Mouse (Mus musculus) liver, embryonic 11.5 days (tissue): ENCODE results near the gene Isyna1. TPM values are rescaled to one million over a fixed set of nuclear protein-coding genes. Genes with fewer than 3 reads are reported as not detected.

Source experiments
- ATAC-seq: fragments of 200-750 bp; cut with Nextera tagmentation; replicated peaks from 2 replicates; pipeline ENCODE4 v1.8.0; 2017; ENCODE audit warnings: moderate number of reproducible peaks, mild to moderate bottlenecking, moderate TSS enrichment, moderate library complexity; ENCODE audit not compliant: low FRiP score
- DNase-seq: peaks from one replicate; pipeline ENCODE4 v3.0.0-alpha.2; 2017; ENCODE audit warnings: low spot score
- H3K27ac ChIP-seq: fragments of 300-500 bp; sonication (generic); 2 replicates; pipeline ENCODE4 v1.5.1; 2014; ENCODE audit warnings: mild to moderate bottlenecking, low read depth, low read length, control low read depth
- H3K27me3 ChIP-seq: fragments of 300-500 bp; sonication (generic); replicated peaks from 2 replicates; pipeline ENCODE4 v1.6.1; 2014; ENCODE audit warnings: low read length, mixed read lengths; ENCODE audit not compliant: control insufficient read depth, insufficient read depth
- H3K36me3 ChIP-seq: fragments of 300-500 bp; sonication (generic); 2 replicates; pipeline ENCODE4 v1.6.1; 2014; ENCODE audit warnings: mild to moderate bottlenecking, low read length, moderate library complexity, mixed read lengths; ENCODE audit not compliant: control insufficient read depth, insufficient read depth
- H3K4me1 ChIP-seq: fragments of 300-500 bp; sonication (generic); replicated peaks from 2 replicates; pipeline ENCODE4 v1.6.1; 2014; ENCODE audit warnings: low read length, mixed read lengths; ENCODE audit not compliant: control insufficient read depth, insufficient read depth
- H3K4me2 ChIP-seq: fragments of 300-500 bp; sonication (generic); 2 replicates; pipeline ENCODE4 v1.6.1; 2014; ENCODE audit warnings: mild to moderate bottlenecking, control low read depth, moderate library complexity
- H3K4me3 ChIP-seq: fragments of 300-500 bp; sonication (generic); 2 replicates; pipeline ENCODE4 v1.5.1; 2014; ENCODE audit warnings: low read depth, low read length, control low read depth
- H3K9ac ChIP-seq: fragments of 300-500 bp; sonication (generic); 2 replicates; pipeline ENCODE4 v1.6.1; 2014; ENCODE audit warnings: low read depth, low read length, control low read depth
- H3K9me3 ChIP-seq: fragments of 300-500 bp; sonication (generic); 2 replicates; pipeline ENCODE4 v1.6.1; 2016; ENCODE audit warnings: low read length, inconsistent platforms, mixed read lengths; ENCODE audit not compliant: control insufficient read depth
- WGBS: fragments of 180-500 bp; shearing (Covaris S2); extraction: QIAGEN DNeasy Blood & Tissue Kit; methylation state at CpG from one replicate; pipeline ENCODE4 v1.1.7; 2014; 5-methylcytosine and 5-hydroxymethylcytosine counted together
- polyA plus RNA-seq: library from polyadenylated mRNA; unstranded; fragments of >200 nt; fragmentation: Nextera tagmentation; extraction: Ambion mirVana; gene quantifications from 2 replicates; pipeline ENCODE4 v1.2.1, GENCODE M21; 2014

Gene Isyna1
- polyA plus RNA-seq, 1 experiment from 2014 or later, result 177 TPM

GRCm38 (mm10) chr8:70616645-70617044 lies 22.5 kb downstream of the Isyna1 start:
- 0 out of 2 replicates have a peak overlapping the region, but pooled peaks have one; percentile 10 for H3K9ac ChIP-seq
- ATAC-seq, result no peak
- peak overlapping the region; percentile 16 for H3K4me2 ChIP-seq
- no peak overlapping the region for H3K4me3 ChIP-seq
- H3K9me3 ChIP-seq, result no peaks in the 10 kb centered on the region
- peaks cover 55% of the 10 kb centered on the region for H3K4me1 ChIP-seq
- 0 out of 2 replicates have a peak overlapping the region, but pooled peaks have one; percentile 4 for H3K27ac ChIP-seq
- H3K27me3 ChIP-seq, result no peaks in the 10 kb centered on the region
- no peaks in the 10 kb centered on the region for H3K36me3 ChIP-seq
- no peak for DNase-seq
- WGBS, result 42% methylated on average over 11 of the region's 11 CpGs

GRCm38 (mm10) chr8:70617985-70618384 lies 23.8 kb downstream of the Isyna1 start:
- DNase-seq, result no peak
- H3K36me3 ChIP-seq, result no peaks in the 10 kb centered on the region
- H3K4me3 ChIP-seq, result peak overlapping the region; percentile 24
- 41% methylated on average over 11 of the region's 11 CpGs for WGBS
- H3K27ac ChIP-seq, result peak overlapping the region; percentile 93
- no peaks in the 10 kb centered on the region for H3K27me3 ChIP-seq
- H3K9me3 ChIP-seq, result no peaks in the 10 kb centered on the region
- peak; percentile 27; the same call in 1 of the 2 replicates for ATAC-seq
- H3K4me2 ChIP-seq, result peak overlapping the region; percentile 58
- H3K9ac ChIP-seq, result peak overlapping the region; percentile 64
- peaks cover 58% of the 10 kb centered on the region for H3K4me1 ChIP-seq

- Histone ChIP-seq H3K27ac (peak overlapping the region; percentile 93), H3K9ac (peak overlapping the region; percentile 64), H3K9me3 (no peaks in the 10 kb centered on the region), H3K4me2 (peak overlapping the region; percentile 58), H3K27me3 (no peaks in the 10 kb centered on the region), H3K4me3 (peak overlapping the region; percentile 24), H3K36me3 (no peaks in the 10 kb centered on the region), H3K4me1 (peaks cover 61% of the 10 kb centered on the region)
- WGBS, result 15% methylated on average over 9 of the region's 9 CpGs
- peak; percentile 88 for DNase-seq
- peak; percentile 87 for ATAC-seq
Measured at GRCm38 (mm10) chr8:70618888-70619334, 24.7 kb downstream of the Isyna1 start.

GRCm38 (mm10) chr8:70622220-70622619 lies 28.0 kb downstream of the Isyna1 start:
- H3K4me3 ChIP-seq, result no peak overlapping the region

GRCm38 (mm10) chr8:70625104-70625503 lies 30.9 kb downstream of the Isyna1 start:
- DNase-seq, result no peak
- H3K4me2 ChIP-seq, result no peak overlapping the region
- WGBS, result 29% methylated on average over 5 of the region's 5 CpGs
- H3K4me1 ChIP-seq, result peaks cover 33% of the 10 kb centered on the region
- no peak for ATAC-seq
- H3K27ac ChIP-seq, result no peak overlapping the region
- H3K4me3 ChIP-seq, result no peak overlapping the region
- H3K9ac ChIP-seq, result no peak overlapping the region
- no peaks in the 10 kb centered on the region for H3K36me3 ChIP-seq
- no peaks in the 10 kb centered on the region for H3K9me3 ChIP-seq
- no peaks in the 10 kb centered on the region for H3K27me3 ChIP-seq

More at GRCm38 (mm10) chr8:70622220-70622619, 28.0 kb downstream of the Isyna1 start:
- 31% methylated on average over 3 of the region's 3 CpGs for WGBS
- no peaks in the 10 kb centered on the region for H3K36me3 ChIP-seq
- no peaks in the 10 kb centered on the region for H3K27me3 ChIP-seq
- ATAC-seq (peak; percentile 73), DNase-seq (no peak)
- peaks cover 50% of the 10 kb centered on the region for H3K4me1 ChIP-seq
- peak overlapping the region; percentile 88 for H3K27ac ChIP-seq
- H3K4me2 ChIP-seq, result peak overlapping the region; percentile 52
- H3K9me3 ChIP-seq, result no peaks in the 10 kb centered on the region
- H3K9ac ChIP-seq, result no peak overlapping the region

GRCm38 (mm10) chr8:70627041-70627440 lies 32.9 kb downstream of the Isyna1 start:
- 82% methylated on average over 5 of the region's 5 CpGs for WGBS

GRCm38 (mm10) chr8:70628986-70629490 lies 34.9 kb downstream of the Isyna1 start:
- Histone ChIP-seq H3K4me2 (peak overlapping the region; percentile 90), H3K9ac (peak overlapping the region; percentile 76), H3K27me3 (peaks cover 9% of the 10 kb centered on the region; the same call in 1 of the 2 replicates), H3K4me1 (peaks cover 26% of the 10 kb centered on the region), H3K4me3 (peak overlapping the region; percentile 59), H3K36me3 (no peaks in the 10 kb centered on the region), H3K9me3 (no peaks in the 10 kb centered on the region), H3K27ac (peak overlapping the region; percentile 89)
- DNase-seq (no peak), ATAC-seq (no peak)
- 61% methylated on average over 7 of the region's 7 CpGs for WGBS

More at GRCm38 (mm10) chr8:70627041-70627440, 32.9 kb downstream of the Isyna1 start:
- no peaks in the 10 kb centered on the region for H3K36me3 ChIP-seq
- H3K9me3 ChIP-seq, result no peaks in the 10 kb centered on the region
- peaks cover 27% of the 10 kb centered on the region for H3K4me1 ChIP-seq
- no peak for DNase-seq
- peaks cover 7% of the 10 kb centered on the region; the same call in 1 of the 2 replicates for H3K27me3 ChIP-seq
- H3K4me2 ChIP-seq, result no peak overlapping the region
- no peak overlapping the region for H3K9ac ChIP-seq
- no peak overlapping the region for H3K27ac ChIP-seq
- no peak overlapping the region for H3K4me3 ChIP-seq
- ATAC-seq, result no peak

- peak; percentile 85 for ATAC-seq
- peak; percentile 95 for DNase-seq
- 1% methylated on average over 60 of the region's 60 CpGs for WGBS
- Histone ChIP-seq H3K36me3 (no peaks in the 10 kb centered on the region), H3K27me3 (peaks cover 9% of the 10 kb centered on the region; the same call in 1 of the 2 replicates), H3K4me2 (peak overlapping the region; percentile 90), H3K4me3 (peak overlapping the region; percentile 59), H3K9ac (peak overlapping the region; percentile 76), H3K4me1 (peaks cover 23% of the 10 kb centered on the region), H3K27ac (peak overlapping the region; percentile 89), H3K9me3 (no peaks in the 10 kb centered on the region)
Measured at GRCm38 (mm10) chr8:70629574-70630531, 35.7 kb downstream of the Isyna1 start.
